Mouse (Mus musculus) liver, adult 2 months (tissue): ENCODE measurements around the gene Ampd1.

Source experiments
- CTCF ChIP-seq: fragments of 200-500 bp; IDR thresholded peaks from 2 replicates; pipeline ENCODE4 v1.5.1; 2011; ENCODE audit warnings: low read depth, low read length, control low read depth
- POLR2A ChIP-seq: fragments of 200-500 bp; IDR thresholded peaks from 2 replicates; pipeline ENCODE4 v1.6.1; 2011; ENCODE audit warnings: low read length, control low read depth; ENCODE audit not compliant: insufficient read depth; ENCODE audit errors: extremely low read depth

DNA sequence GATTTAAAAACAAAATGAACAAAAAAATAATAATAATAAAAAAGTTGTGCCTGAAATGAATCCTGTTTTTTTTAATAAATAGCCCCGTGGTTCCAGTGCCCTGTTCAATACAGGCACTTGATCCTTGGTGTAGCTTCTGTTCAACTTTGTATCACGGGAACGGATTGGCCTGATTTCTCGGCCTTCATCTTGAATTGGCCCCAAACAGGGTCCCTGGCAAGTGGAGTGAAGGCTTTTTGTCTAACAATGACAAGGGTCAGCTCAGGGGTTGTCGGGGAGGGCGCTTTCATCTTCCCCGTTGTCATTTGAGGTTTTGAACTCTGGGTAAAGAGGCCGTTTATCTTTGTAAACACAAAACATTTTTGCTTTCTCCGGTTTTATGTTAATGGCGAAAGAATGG, 16.1 kb upstream of the Ampd1 start:
- TF ChIP-seq CTCF (no peak), POLR2A (no peak)
